In genomic region chr14:21075751-21076500, GRCm38 (mm10) we compare ENCODE assay signal across 8 mouse cellular contexts. TPM values are rescaled to one million over a fixed set of nuclear protein-coding genes. Genes with fewer than 3 reads are reported as not detected.
DNase-seq lines count a peak whose midpoint lies in the region; ATAC-seq lines count a peak whose summit lies in the region.

No protein-coding gene starts in this region.

- peak; percentile 95 for DNase-seq in kidney, postnatal 10 days
- peak; percentile 91 for DNase-seq in naive thymus-derived CD4-positive, alpha-beta T cell, adult 2 months (ENCODE audit: low read depth)
- peak; percentile 91 for DNase-seq in splenic B cell, adult 2 months (ENCODE audit: low read depth, low spot score)

- peak; percentile 91 for ATAC-seq in CD4-positive, CD25-positive, alpha-beta regulatory T cell, adult 4 months
- ATAC-seq in erythroid progenitor cell, adult 5-6 weeks (replicated peaks; ENCODE audit: low FRiP score, poor library complexity, severe bottlenecking) = peak; percentile 91
- ATAC-seq in heart, embryonic 13.5 days (ENCODE audit: extremely low read depth, insufficient number of reproducible peaks, low FRiP score, low TSS enrichment) = peak; percentile 99
- peak; percentile 94 for ATAC-seq in liver, embryonic 12.5 days

- no peaks in the 10 kb centered on the region for H3K36me3 ChIP-seq in heart, embryonic 13.5 days
- H3K36me3 ChIP-seq in liver, embryonic 12.5 days = no peaks in the 10 kb centered on the region
- no peaks in the 10 kb centered on the region for H3K36me3 ChIP-seq in splenic B cell, adult 2 months (ENCODE audit: control insufficient read depth, insufficient read depth, low read length, poor library complexity, severe bottlenecking)

- peak overlapping the region; percentile 89 for H3K9ac ChIP-seq in heart, embryonic 13.5 days
- H3K9ac ChIP-seq in liver, embryonic 12.5 days = peak overlapping the region; percentile 77

- no peaks in the 10 kb centered on the region for H3K9me3 ChIP-seq in heart, embryonic 13.5 days
- H3K9me3 ChIP-seq in liver, embryonic 12.5 days (replicated peaks) = no peaks in the 10 kb centered on the region

- peak overlapping the region; percentile 53; the same call in 1 of the 2 replicates for H3K27ac ChIP-seq in brown adipose tissue, adult 24 weeks (replicated peaks; ENCODE audit: low read depth, low read length)
- peak overlapping the region; percentile 92 for H3K27ac ChIP-seq in heart, embryonic 13.5 days (replicated peaks)
- peak overlapping the region; percentile 89 for H3K27ac ChIP-seq in liver, embryonic 12.5 days

- no peaks in the 10 kb centered on the region for H3K4me1 ChIP-seq in brown adipose tissue, adult 24 weeks (ENCODE audit: control insufficient read depth, insufficient read depth, insufficient read length, low read length)
- peaks cover 60% of the 10 kb centered on the region for H3K4me1 ChIP-seq in heart, embryonic 13.5 days
- H3K4me1 ChIP-seq in liver, embryonic 12.5 days = peaks cover 69% of the 10 kb centered on the region

- peak overlapping the region; percentile 79 for H3K4me2 ChIP-seq in heart, embryonic 13.5 days
- peak overlapping the region; percentile 74 for H3K4me2 ChIP-seq in liver, embryonic 12.5 days

- H3K27me3 ChIP-seq in heart, embryonic 13.5 days (replicated peaks) = no peaks in the 10 kb centered on the region
- H3K27me3 ChIP-seq in liver, embryonic 12.5 days (replicated peaks) = no peaks in the 10 kb centered on the region
- no peaks in the 10 kb centered on the region for H3K27me3 ChIP-seq in splenic B cell, adult 2 months (ENCODE audit: control insufficient read depth, insufficient read depth, low read length, poor library complexity, severe bottlenecking)

- H3K4me3 ChIP-seq in brown adipose tissue, adult 24 weeks (ENCODE audit: insufficient read depth, low read depth, low read length) = peak overlapping the region; percentile 83
- H3K4me3 ChIP-seq in heart, embryonic 13.5 days = peak overlapping the region; percentile 75
- H3K4me3 ChIP-seq in liver, embryonic 12.5 days = peak overlapping the region; percentile 71

- WGBS in heart, embryonic 13.5 days = under 1% methylated on average over 59 of the region's 59 CpGs
- under 1% methylated on average over 58 of the region's 59 CpGs for WGBS in liver, embryonic 12.5 days (ENCODE audit: insufficient replicate concordance)

RNA-seq across cellular contexts. Expression of gene Adk, which starts 23.6 kb away (rescaled TPM):
- polyA plus RNA-seq in CD4-positive, CD25-positive, alpha-beta regulatory T cell, adult 4 months (2017; shearing (Covaris generic)) = 100 to 1,000 TPM; 117 to 132 TPM
- polyA plus RNA-seq in brown adipose tissue, adult 24 weeks (2012; ENCODE audit: insufficient read depth, insufficient read length, missing spikeins) = 138 and 145 TPM in 2 replicates
- 28.1 and 67.1 TPM in 2 replicates for total RNA-seq in erythroid progenitor cell, adult 5-6 weeks (2015; ENCODE audit: low replicate concordance)
- total RNA-seq in erythroid progenitor cell, adult 5-6 weeks (2017; ENCODE audit: low replicate concordance) = 31.3 and 66.4 TPM in 2 replicates
- polyA plus RNA-seq in heart, embryonic 13.5 days (2015; fragmentation: Nextera tagmentation; extraction: Ambion mirVana) = 242 and 253 TPM in 2 replicates
- 195 and 206 TPM in 2 replicates for polyA plus RNA-seq in liver, embryonic 12.5 days (2016; fragmentation: Nextera tagmentation; extraction: Ambion mirVana)

RNA-seq across cellular contexts. Expression of gene Ap3m1, which starts 23.6 kb away (rescaled TPM):
- 10 to 100 TPM; 63.6 to 75.8 TPM for polyA plus RNA-seq in CD4-positive, CD25-positive, alpha-beta regulatory T cell, adult 4 months (2017; shearing (Covaris generic))
- 35.0 and 40.5 TPM in 2 replicates for polyA plus RNA-seq in brown adipose tissue, adult 24 weeks (2012; ENCODE audit: insufficient read depth, insufficient read length, missing spikeins)
- total RNA-seq in erythroid progenitor cell, adult 5-6 weeks (2015; ENCODE audit: low replicate concordance) = 9.7 and 18.4 TPM in 2 replicates
- 34.5 and 53.3 TPM in 2 replicates for total RNA-seq in erythroid progenitor cell, adult 5-6 weeks (2017; ENCODE audit: low replicate concordance)
- 59.6 and 64.6 TPM in 2 replicates for polyA plus RNA-seq in heart, embryonic 13.5 days (2015; fragmentation: Nextera tagmentation; extraction: Ambion mirVana)
- polyA plus RNA-seq in liver, embryonic 12.5 days (2016; fragmentation: Nextera tagmentation; extraction: Ambion mirVana) = 42.9 and 43.4 TPM in 2 replicates

Comparison
In these comparisons a context has a peak if more than half of its experiments do, and no peak if none do; other contexts are left out.
1. Peak in every context shown above with its lines: DNase-seq, ATAC-seq, H3K4me3 ChIP-seq and H3K27ac ChIP-seq.